Mouse (Mus musculus) inflammation-experienced regulatory T-cells, adult 16 weeks (primary cell): Measurements from ENCODE around the gene Tead1. TPM values are rescaled to one million over a fixed set of nuclear protein-coding genes. Genes with fewer than 3 reads are reported as not detected.

Source experiments
- polyA plus RNA-seq: library from polyadenylated mRNA; unstranded; fragments of 100-300 nt; shearing (Covaris generic); gene quantifications from one replicate; pipeline ENCODE4 v1.2.1, GENCODE M21; 2017

Tead1 gene
- not detected for polyA plus RNA-seq

DNA sequence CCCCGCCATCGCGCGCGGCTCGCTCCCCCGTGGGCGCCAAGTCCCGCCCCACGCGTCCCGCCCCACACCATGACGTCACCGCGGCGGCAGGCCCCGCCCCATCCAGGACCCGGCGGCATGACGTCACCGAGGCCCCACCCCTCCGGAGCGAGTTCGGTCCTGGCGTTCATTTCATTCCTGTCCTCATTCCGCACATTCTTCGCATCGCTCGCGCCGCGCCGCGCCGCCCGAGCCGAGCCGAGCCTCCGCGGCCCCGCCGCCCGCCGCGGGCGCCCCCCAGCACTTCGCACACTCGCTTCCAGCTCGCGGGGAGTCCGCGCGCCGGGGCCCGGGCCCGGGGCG is at the start of gene Tead1:
Gene Tead1, plus strand, starts transcription at position 148 of the 342 bp plus-strand sequence.

GRCm38 (mm10) chr7:112953777-112954291 is 274.7 kb downstream of the Tead1 start, which contains the start of gene Rassf10:
Gene Rassf10 (plus strand): TSS chr7:112953962.

